Mouse (Mus musculus): Measurements from ENCODE around the gene Bcas1. TPM values are rescaled to one million over a fixed set of nuclear protein-coding genes. Genes with fewer than 3 reads are reported as not detected.

Gene Bcas1
- polyA plus RNA-seq, 1 experiment from 2014 or later = 0.72 TPM

DNA sequence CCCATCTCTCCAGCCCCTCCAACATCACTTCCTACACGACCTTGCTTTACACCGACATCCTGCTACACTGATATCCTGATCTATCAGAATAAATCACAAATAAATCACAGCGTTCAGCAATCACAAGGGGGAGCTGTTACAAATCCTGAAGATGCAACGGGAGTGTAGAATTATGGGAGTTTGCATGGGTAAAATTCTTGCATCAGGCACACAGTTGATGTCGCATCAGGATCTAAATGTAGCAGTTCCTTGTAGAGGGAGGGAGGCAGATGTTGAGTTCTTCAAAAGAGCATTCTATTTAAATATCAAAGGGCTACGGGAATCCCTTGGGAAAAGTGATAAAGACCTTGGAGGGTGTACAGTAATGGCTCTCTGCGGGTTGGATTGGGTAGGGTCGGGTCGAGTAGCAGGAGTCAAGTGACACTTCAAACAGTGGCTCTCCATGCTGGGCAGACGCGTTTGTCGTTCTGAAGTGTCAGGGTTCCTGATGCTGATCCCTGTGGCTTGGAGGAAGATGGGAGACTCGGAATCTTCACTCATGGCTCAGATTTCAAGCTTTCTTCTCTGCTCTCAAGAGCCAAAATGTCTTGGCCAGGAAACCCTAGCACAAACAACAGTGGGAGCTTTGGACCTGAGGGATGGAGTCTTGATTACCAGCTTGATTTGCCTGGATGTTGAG lies 16.0 kb downstream of the Bcas1 start:
- Histone ChIP-seq H3K36me3 (no peaks in the 10 kb centered on the region), H3K9me3 (no peaks in the 10 kb centered on the region), H3K27me3 (peaks cover 35% of the 10 kb centered on the region), H3K4me2 (peak overlapping the region; percentile 34), H3K9ac (no peak overlapping the region), H3K4me1 (peaks cover 7% of the 10 kb centered on the region), H3K27ac (no peak overlapping the region), H3K4me3 (peak overlapping the region; percentile 17)
- 5% methylated on average over 13 of the region's 13 CpGs for WGBS
- no peak for ATAC-seq (ENCODE audit: insufficient number of reproducible peaks, low FRiP score, low TSS enrichment, low read depth)

DNA sequence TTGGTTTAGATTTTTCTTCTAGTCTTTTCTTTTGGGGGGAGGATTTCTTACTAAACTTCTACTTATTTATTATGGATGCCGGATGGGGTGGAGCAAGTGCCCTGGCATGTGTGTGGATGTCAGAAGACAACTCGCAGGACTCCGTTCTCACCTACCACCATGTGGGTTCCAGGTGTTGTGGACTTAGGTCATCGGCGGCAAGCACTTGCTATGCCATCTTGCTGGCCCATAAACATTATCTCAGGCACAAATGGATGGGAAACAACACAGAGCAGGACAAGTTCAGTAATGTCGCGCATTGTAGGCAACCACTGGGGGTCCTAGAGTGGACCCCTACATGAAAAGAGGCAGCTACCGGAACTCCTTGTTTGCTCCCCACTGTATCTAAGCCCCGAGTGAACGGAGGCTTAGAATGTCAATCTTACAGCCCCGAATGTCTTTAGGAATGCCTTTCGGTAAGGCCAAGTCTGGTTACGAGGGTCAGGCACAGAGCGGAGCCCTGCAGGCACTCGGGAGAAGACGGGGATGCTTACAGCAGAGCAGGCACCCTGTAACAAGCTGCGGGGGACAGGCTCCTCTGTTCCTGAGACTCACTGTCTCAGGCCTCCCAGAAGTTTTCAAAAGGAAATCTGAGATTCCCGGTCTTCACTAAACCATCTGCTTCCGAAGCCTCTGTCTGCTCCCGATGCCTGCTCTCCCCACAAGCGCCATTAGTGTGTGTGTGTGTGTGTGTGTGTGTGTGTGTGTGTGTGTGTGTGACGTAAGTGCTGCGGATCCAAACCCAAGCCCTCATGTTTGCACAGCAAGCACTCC lies 16.8 kb downstream of the Bcas1 start:
- WGBS = 11% methylated on average over 23 of the region's 23 CpGs
- Histone ChIP-seq H3K27ac (no peak overlapping the region), H3K27me3 (peaks cover 35% of the 10 kb centered on the region), H3K9ac (no peak overlapping the region), H3K9me3 (no peaks in the 10 kb centered on the region), H3K4me1 (peaks cover 7% of the 10 kb centered on the region), H3K36me3 (no peaks in the 10 kb centered on the region), H3K4me3 (peak overlapping the region; percentile 17), H3K4me2 (peak overlapping the region; percentile 34)
- ATAC-seq (ENCODE audit: insufficient number of reproducible peaks, low FRiP score, low TSS enrichment, low read depth) = no peak

DNA sequence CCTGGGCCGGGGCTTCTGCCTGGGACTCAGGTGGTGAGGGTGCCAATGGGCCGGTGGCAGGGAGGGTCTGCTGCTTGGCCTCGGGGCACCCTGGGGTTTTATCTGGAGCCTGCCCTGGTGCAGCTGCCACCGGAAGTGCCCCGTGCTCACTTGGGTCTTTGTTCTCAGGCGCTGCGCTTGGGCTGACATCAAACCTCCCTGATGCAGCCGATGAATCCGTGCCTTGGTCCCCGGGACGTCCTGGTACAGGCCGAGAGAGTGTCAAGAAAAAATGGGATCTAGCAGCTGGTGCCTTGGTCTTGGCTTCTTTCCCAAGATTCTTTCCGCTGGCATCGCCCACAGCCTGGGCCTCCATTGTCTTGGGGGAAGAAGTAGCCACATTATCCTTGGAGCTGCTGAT lies 21.2 kb downstream of the Bcas1 start:
- Histone ChIP-seq H3K4me1 (peaks cover 8% of the 10 kb centered on the region), H3K4me2 (no peak overlapping the region), H3K9ac (no peak overlapping the region), H3K4me3 (no peak overlapping the region), H3K9me3 (no peaks in the 10 kb centered on the region), H3K27ac (no peak overlapping the region), H3K36me3 (no peaks in the 10 kb centered on the region), H3K27me3 (peaks cover 22% of the 10 kb centered on the region)
- WGBS = 82% methylated on average over 14 of the region's 14 CpGs
- ATAC-seq (ENCODE audit: insufficient number of reproducible peaks, low FRiP score, low TSS enrichment, low read depth) = no peak

DNA sequence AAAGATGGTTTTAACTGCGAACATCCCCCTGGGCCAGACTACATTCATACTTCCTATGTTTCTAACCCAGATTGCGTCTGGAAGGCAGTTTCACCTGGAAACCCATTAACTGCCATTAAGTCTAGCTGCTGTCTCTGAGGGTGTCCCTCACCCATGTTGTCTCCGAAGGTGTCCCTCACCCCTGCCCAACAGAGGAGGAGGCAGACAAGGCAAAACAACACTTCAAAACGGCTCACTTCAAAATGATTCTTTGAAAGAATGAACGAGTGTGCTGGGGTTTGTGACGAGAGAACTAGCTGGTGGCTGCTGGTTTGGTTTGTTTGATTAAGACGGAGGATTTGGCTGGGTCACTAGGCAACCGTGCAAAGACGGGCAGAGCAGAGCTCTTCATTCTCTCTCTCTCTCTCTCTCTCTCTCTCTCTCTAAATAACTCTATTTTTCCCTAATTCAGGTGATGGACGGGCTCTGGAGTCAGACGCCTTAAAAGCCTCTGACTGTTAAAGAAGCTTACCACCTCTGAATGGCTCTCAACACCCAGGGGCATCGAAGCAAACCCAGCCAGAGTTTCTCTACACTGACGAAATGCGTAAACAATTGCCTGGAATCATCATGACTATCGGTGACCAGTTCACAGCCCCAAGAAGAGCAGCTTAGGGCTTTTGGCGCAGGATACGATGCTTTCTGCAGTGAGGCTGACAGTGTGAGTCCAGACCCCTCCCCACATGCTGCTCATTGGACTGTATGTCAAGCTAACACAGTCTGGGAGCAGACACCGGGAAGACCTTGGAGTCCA lies 22.7 kb downstream of the Bcas1 start:
- no peak for ATAC-seq (ENCODE audit: insufficient number of reproducible peaks, low FRiP score, low TSS enrichment, low read depth)
- Histone ChIP-seq H3K4me2 (no peak overlapping the region), H3K27ac (no peak overlapping the region), H3K36me3 (no peaks in the 10 kb centered on the region), H3K4me3 (no peak overlapping the region), H3K9me3 (no peaks in the 10 kb centered on the region), H3K9ac (no peak overlapping the region), H3K4me1 (peaks cover 13% of the 10 kb centered on the region), H3K27me3 (peaks cover 13% of the 10 kb centered on the region)
- WGBS = 29% methylated on average over 18 of the region's 18 CpGs

- peaks cover 13% of the 10 kb centered on the region for H3K4me1 ChIP-seq
- 27% methylated on average over 10 of the region's 10 CpGs for WGBS
- H3K9ac ChIP-seq = no peak overlapping the region
- no peaks in the 10 kb centered on the region for H3K36me3 ChIP-seq
- no peaks in the 10 kb centered on the region for H3K9me3 ChIP-seq
- 0 out of 2 replicates have a peak, but pooled peaks cover 3% of the 10 kb centered on the region for H3K27me3 ChIP-seq
- no peak overlapping the region for H3K27ac ChIP-seq
- no peak overlapping the region for H3K4me2 ChIP-seq
- H3K4me3 ChIP-seq = no peak overlapping the region
- ATAC-seq (ENCODE audit: insufficient number of reproducible peaks, low FRiP score, low TSS enrichment, low read depth) = no peak
Measured at GRCm38 (mm10) chr2:170403666-170404385, 23.8 kb downstream of the Bcas1 start.

DNA sequence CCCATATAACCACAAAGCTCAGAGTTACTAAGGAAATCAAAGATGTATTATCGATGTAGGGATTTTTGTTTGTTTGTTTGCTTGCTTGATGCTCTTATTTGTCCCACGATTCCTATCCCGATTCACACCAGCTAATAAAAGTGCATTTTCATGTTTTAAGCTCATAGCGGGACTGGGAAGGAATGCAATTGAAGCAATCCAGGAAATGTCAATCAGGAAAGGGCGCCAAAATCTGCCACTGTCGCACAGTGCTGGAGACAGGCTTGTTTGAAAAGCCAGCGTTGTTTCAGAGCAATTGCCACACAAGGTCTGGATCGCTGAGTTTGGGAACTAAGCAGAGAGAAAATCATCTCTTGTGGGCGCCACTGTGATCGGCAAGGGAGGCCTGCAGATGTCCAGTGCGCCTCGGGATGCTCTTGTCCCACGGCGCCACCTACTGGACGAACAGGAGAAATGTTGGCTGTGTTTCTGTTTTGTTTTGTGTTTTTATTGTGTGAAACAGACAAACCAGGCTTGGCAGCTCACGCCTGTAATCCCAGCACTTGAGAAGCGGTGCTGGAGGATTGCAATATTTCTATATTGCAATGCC lies 26.3 kb downstream of the Bcas1 start:
- H3K4me3 ChIP-seq = peak overlapping the region; percentile 37
- peaks cover 13% of the 10 kb centered on the region for H3K4me1 ChIP-seq
- H3K27me3 ChIP-seq = 0 out of 2 replicates have a peak, but pooled peaks cover 3% of the 10 kb centered on the region
- H3K27ac ChIP-seq = no peak overlapping the region
- H3K36me3 ChIP-seq = no peaks in the 10 kb centered on the region
- under 1% methylated on average over 17 of the region's 17 CpGs for WGBS
- H3K9me3 ChIP-seq = no peaks in the 10 kb centered on the region
- ATAC-seq (ENCODE audit: insufficient number of reproducible peaks, low FRiP score, low TSS enrichment, low read depth) = no peak
- H3K9ac ChIP-seq = no peak overlapping the region
- H3K4me2 ChIP-seq = peak overlapping the region; percentile 66

GRCm38 (mm10) chr2:170400666-170401065 lies 27.0 kb downstream of the Bcas1 start:
- 2% methylated on average over 10 of the region's 10 CpGs for WGBS
- ATAC-seq (ENCODE audit: insufficient number of reproducible peaks, low FRiP score, low TSS enrichment, low read depth) = no peak
- H3K27ac ChIP-seq = no peak overlapping the region

GRCm38 (mm10) chr2:170391994-170392393 lies 35.7 kb downstream of the Bcas1 start:
- H3K27ac ChIP-seq = no peak overlapping the region
- no peak overlapping the region for H3K9ac ChIP-seq
- H3K4me2 ChIP-seq = no peak overlapping the region
- no peak overlapping the region for H3K4me3 ChIP-seq
- ATAC-seq (ENCODE audit: insufficient number of reproducible peaks, low FRiP score, low TSS enrichment, low read depth) = no peak
- H3K36me3 ChIP-seq = no peaks in the 10 kb centered on the region
- 86% methylated on average over 1 of the region's 1 CpGs for WGBS
- H3K9me3 ChIP-seq = no peaks in the 10 kb centered on the region
- no peaks in the 10 kb centered on the region for H3K27me3 ChIP-seq
- H3K4me1 ChIP-seq = no peaks in the 10 kb centered on the region

More at GRCm38 (mm10) chr2:170400666-170401065, 27.0 kb downstream of the Bcas1 start:
- peak overlapping the region; percentile 66 for H3K4me2 ChIP-seq
- 0 out of 2 replicates have a peak, but pooled peaks cover 3% of the 10 kb centered on the region for H3K27me3 ChIP-seq
- H3K36me3 ChIP-seq = no peaks in the 10 kb centered on the region
- no peak overlapping the region for H3K9ac ChIP-seq
- no peaks in the 10 kb centered on the region for H3K9me3 ChIP-seq
- H3K4me3 ChIP-seq = peak overlapping the region; percentile 37
- H3K4me1 ChIP-seq = peaks cover 13% of the 10 kb centered on the region

- no peaks in the 10 kb centered on the region for H3K4me1 ChIP-seq
- no peak overlapping the region for H3K4me2 ChIP-seq
- ATAC-seq (ENCODE audit: insufficient number of reproducible peaks, low FRiP score, low TSS enrichment, low read depth) = no peak
- H3K9me3 ChIP-seq = no peaks in the 10 kb centered on the region
- no peaks in the 10 kb centered on the region for H3K27me3 ChIP-seq
- 66% methylated on average over 5 of the region's 5 CpGs for WGBS
- H3K4me3 ChIP-seq = no peak overlapping the region
- H3K36me3 ChIP-seq = no peaks in the 10 kb centered on the region
- no peak overlapping the region for H3K27ac ChIP-seq
- H3K9ac ChIP-seq = no peak overlapping the region
Measured at GRCm38 (mm10) chr2:170388320-170388719, 39.3 kb downstream of the Bcas1 start.

- Histone ChIP-seq H3K4me1 (no peaks in the 10 kb centered on the region), H3K9me3 (no peaks in the 10 kb centered on the region), H3K4me3 (no peak overlapping the region), H3K4me2 (no peak overlapping the region), H3K36me3 (no peaks in the 10 kb centered on the region), H3K9ac (no peak overlapping the region), H3K27ac (no peak overlapping the region), H3K27me3 (no peaks in the 10 kb centered on the region)
- 95% methylated on average over 1 of the region's 1 CpGs for WGBS
- no peak for ATAC-seq (ENCODE audit: insufficient number of reproducible peaks, low FRiP score, low TSS enrichment, low read depth)
Measured at GRCm38 (mm10) chr2:170385556-170385955, 42.1 kb downstream of the Bcas1 start.

DNA sequence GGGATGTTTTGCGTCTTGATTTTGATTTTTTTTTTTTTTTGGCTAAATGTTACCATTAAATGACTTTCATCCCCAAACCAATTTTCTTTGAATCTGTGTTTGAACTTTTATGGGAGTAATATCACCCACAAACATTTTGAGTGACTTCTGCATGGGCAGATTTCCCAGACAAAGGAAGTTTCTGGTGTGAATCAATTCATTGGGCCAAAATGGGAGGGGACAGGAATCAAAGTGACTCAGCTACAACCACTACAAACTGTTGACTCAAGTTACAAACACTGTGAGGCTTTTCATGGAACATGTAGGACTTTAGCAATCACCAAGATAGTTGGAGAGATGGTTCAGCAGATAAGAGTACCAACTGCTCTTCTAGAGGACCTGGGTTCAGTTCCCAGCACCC lies 42.9 kb downstream of the Bcas1 start:
- H3K9ac ChIP-seq = no peak overlapping the region
- no peaks in the 10 kb centered on the region for H3K9me3 ChIP-seq
- no peaks in the 10 kb centered on the region for H3K27me3 ChIP-seq
- no peaks in the 10 kb centered on the region for H3K4me1 ChIP-seq
- no peak for ATAC-seq (ENCODE audit: insufficient number of reproducible peaks, low FRiP score, low TSS enrichment, low read depth)
- no peak overlapping the region for H3K4me2 ChIP-seq
- H3K4me3 ChIP-seq = no peak overlapping the region
- no peak overlapping the region for H3K27ac ChIP-seq
- WGBS = 67% methylated on average over 1 of the region's 1 CpGs
- no peaks in the 10 kb centered on the region for H3K36me3 ChIP-seq

Data from limb, embryonic 15.5 days (tissue).